Mouse (Mus musculus) layer of hippocampus, adult 9-11 months (tissue): ENCODE results near the gene Vmn2r51.
"Not testable (repeated sequence)": the region's sequence is repeated elsewhere in the genome, so short reads cannot be mapped to it uniquely, and the experiment has no call there.

Experiments used
- DNase-seq: peaks from one replicate; pipeline ENCODE4 v3.0.0; 2022

Gene Vmn2r51

DNA sequence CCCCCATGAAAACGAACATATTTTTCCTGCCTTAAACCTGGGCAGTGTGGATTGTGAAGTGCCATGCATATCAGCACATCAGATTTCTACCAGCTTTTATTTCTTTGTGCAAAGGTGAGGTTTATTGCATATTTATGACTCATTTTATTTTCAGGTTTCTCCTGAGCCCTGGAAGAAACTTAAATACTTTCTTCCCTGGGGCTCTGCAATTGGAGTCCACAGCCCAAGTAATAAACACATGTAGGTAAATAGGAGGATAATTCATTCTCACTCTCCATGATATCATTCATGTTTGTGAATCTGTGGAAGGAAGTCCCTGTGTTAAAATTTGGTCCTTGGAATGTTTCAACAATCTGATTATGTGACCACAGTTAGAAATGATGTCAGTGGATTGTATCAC lies at the start of gene Vmn2r51:
Gene Vmn2r51, minus strand, starts transcription at position 101 of the 400 bp plus-strand sequence.
- not testable (repeated sequence) for DNase-seq

- DNase-seq, result not testable (repeated sequence)
These were observed 52.3 kb downstream of the Vmn2r51 start, which contains the start of gene Vmn2r50 for GRCm38 (mm10) chr7:10053196-10053595. TSS of gene Vmn2r50 (minus strand) at chr7:10053296.
